Mouse (Mus musculus) c-Kit-positive CD71-negative TER-119-negative erythroid progenitor cells, embryonic 14.5 days (primary cell): ENCODE data around the gene Pigo.

ENCODE experiments used
- DNase-seq: peaks from one replicate; pipeline ENCODE4 v3.0.0-alpha.2; 2013; ENCODE audit warnings: low read depth

Pigo gene

DNA sequence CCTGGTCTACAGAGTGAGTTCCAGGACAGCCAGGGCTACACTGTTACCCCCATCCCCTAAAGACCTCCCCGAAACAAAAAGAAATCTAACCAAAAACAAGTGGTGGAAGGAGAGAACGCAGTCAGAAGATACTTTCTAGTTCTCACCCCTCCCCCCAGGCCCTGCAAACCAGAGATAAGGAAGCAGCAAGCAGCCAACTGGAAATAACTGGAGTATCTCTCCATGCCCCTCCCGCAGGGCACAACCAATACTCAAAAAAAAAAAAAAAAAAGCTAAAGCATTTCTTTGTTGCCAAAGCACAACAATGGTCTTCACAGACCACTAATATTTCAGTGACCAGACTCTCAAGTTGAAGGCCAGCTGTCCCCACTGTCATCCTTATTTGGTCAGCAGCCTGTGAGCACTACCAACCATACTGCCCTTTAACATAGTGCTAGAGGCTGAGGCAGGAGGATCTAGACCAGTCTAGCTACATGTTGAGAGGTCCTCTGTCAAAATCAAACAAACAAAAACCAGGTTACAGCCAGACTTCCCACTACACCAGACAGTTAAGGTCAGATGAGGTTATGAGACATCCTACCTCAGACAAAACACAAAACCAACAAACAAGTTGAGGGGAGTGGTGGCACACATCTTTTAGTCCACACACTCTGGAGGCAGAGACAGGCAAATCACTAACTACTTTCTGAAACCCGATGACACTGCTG is 12.4 kb upstream of the Pigo start:
- DNase-seq, result no peak

GRCm38 (mm10) chr4:43036356-43036755 is 10.7 kb upstream of the Pigo start:
- DNase-seq, result no peak

- no peak for DNase-seq
These were observed 10.2 kb upstream of the Pigo start for GRCm38 (mm10) chr4:43035851-43036250.

DNA sequence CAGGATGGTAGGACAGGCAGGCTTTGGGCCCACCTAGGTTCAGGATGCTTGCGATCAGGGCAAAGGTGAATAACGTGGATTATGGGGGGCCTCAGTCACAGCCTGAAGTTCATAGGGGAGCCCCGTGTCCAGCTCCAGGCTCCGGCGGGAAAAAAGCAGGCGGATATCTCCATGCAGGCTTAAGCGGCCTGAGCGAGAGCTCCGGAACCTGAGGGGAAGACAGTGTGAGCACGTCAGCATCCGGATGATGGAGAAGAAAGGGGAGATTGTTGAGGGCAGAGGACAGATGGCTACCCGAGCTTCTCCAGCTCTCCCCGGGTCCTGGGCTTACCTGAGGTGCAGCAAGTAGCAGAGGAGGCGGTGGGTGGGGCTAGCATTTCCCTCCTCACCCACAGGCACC is 7.9 kb upstream of the Pigo start:
- DNase-seq, result no peak

DNA sequence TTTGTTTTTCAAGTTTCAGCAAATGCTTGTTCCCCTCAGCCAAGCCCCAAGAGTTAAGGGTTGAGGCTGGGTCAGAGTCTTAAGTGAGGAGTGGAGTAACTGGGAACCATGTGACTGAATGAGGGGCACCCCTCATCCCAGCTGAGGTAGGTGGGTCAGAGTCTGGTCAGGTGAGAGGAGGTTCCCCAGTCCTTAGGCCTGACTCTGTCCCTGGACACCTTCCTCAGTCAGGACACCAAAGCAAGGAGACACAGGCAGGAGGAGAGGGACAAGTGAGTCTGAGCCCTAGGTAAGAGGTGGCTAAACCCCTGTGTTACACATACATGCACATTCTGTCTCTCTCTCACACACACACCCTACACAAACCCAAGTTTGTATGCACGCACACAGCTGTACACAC is 6.9 kb upstream of the Pigo start:
- DNase-seq, result no peak

DNA sequence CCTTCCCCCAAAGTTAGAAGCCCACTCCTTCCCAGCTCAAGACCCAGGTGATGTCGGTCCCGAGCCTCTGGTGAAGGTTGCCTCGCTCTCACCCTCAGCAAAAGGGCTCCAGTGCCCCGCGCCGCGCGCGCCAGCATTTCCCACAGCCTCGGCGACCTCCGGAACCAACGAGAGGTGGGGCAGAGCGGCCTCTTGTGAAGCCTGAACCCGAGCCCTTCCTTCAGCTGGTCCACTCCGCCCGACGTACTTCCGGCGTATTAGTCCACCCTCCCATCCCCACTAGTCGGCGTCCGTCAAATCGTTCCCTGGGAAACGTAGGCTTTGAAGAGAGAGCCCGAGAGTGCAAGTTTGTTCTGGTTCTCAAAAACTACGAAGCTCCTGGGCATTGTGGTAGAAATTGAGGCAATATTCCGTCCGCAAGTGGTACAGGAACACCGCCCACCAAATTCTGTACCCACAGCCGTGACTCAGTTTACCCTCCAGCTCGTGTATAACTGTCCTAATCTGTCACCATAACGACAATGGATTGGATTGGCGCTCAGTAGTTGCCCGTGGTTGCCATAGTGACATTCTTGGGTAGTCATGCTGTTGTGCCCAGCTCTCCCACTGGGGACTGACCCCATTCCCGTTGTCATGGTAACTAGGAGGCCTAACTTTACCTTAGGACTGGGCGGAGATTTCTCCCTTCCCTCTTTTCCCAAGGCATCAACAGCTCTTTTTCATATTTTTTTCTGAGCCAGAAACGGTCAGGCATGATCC is 5.8 kb upstream of the Pigo start, which contains the start of gene Stoml2:
Gene Stoml2, minus strand, starts transcription at position 474 of the 759 bp plus-strand sequence.
- peak; percentile 88 for DNase-seq

DNA sequence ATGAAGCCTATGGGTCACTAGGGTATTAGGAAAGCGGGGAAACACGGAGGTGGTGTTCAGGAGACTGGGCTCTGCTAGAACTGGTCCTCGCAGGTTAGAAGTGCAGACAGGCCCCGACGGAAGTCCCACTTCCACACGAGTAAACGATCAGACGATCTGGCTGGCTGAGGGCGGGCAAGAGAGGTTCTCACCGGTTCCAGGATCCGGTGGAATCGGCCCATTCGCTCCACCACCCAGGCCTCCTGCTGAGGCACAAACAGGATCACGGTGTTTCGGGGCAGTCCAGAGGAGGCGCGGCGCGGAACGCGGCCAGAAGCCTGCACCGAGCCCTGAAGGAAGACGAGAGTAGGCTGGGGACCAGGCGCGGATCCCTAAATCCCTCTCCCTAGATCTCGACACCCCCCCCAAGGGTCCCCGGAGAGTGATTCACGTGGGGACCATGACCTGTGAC is 5.2 kb upstream of the Pigo start:
- DNase-seq, result no peak

DNA sequence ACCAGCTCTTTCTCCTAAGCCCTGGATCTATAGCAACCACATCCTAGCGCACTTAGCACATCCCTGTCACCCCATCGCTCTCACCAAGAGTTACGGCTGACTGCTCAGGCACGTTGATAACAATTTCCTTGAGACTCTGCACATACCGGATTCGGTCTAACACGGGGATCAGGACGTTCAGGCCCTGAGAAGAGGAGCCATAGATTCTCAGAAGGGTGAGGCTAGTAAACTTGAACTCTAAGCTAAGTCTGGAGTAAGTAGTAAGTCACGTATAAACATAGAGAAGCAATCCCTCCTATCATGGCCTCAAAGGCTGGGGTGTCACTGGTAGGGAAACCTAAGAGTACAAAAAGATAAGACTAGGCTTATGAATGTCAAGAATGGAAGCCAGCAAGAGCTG is 4.7 kb upstream of the Pigo start:
- no peak for DNase-seq

GRCm38 (mm10) chr4:43029749-43030148 is 4.1 kb upstream of the Pigo start:
- no peak for DNase-seq

DNA sequence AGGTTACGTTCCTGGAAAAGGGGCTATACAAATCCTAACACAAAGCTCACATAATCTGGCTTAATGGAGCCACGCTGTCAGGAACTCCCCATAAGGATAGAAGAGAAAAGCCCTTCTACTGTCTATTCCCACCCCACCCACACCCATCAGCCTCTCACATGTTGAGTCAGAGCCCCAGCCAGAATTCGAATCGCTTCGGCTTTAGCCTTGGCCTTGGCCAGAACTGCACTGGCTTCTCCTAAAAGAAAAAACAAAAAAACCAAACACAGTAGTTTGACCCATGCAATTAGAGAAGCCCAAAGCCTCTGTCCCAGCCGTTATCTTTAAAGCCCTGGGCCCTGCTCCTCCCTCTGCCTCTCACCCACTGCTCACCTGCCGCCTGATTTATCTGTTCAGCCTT is 3.5 kb upstream of the Pigo start:
- no peak for DNase-seq

GRCm38 (mm10) chr4:43024673-43025072 is 946 bp downstream of the Pigo start:
- no peak for DNase-seq

- no peak for DNase-seq
These were observed 4.3 kb downstream of the Pigo start for GRCm38 (mm10) chr4:43021341-43021740.

GRCm38 (mm10) chr4:43020876-43021275 is 4.7 kb downstream of the Pigo start:
- DNase-seq, result no peak

- no peak for DNase-seq
These were observed 5.8 kb downstream of the Pigo start for GRCm38 (mm10) chr4:43019641-43020465.

- DNase-seq, result no peak
These were observed 6.4 kb downstream of the Pigo start for GRCm38 (mm10) chr4:43019176-43019575.

DNA sequence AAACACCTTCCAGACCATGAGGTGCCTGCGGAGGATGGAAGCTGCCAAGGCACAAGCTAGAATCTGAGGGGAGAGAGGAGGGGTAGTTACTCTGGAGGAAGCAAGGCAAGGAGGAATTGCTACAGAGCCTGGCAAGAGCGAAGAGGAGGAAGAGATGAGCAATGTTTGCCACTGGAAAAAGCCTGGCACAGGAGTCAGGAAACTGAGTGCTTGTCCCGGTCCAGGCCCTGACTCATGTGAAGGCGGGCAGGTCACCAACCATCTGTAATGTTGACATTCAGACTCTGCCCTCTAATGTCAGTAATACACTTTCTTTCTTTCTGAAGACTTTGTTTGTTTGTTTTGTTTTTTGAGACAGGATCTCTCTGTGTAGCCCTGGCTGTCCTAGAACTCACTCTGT is 7.5 kb downstream of the Pigo start:
- DNase-seq, result no peak

- DNase-seq, result no peak
These were observed 13.5 kb downstream of the Pigo start for GRCm38 (mm10) chr4:43012091-43012490.

DNA sequence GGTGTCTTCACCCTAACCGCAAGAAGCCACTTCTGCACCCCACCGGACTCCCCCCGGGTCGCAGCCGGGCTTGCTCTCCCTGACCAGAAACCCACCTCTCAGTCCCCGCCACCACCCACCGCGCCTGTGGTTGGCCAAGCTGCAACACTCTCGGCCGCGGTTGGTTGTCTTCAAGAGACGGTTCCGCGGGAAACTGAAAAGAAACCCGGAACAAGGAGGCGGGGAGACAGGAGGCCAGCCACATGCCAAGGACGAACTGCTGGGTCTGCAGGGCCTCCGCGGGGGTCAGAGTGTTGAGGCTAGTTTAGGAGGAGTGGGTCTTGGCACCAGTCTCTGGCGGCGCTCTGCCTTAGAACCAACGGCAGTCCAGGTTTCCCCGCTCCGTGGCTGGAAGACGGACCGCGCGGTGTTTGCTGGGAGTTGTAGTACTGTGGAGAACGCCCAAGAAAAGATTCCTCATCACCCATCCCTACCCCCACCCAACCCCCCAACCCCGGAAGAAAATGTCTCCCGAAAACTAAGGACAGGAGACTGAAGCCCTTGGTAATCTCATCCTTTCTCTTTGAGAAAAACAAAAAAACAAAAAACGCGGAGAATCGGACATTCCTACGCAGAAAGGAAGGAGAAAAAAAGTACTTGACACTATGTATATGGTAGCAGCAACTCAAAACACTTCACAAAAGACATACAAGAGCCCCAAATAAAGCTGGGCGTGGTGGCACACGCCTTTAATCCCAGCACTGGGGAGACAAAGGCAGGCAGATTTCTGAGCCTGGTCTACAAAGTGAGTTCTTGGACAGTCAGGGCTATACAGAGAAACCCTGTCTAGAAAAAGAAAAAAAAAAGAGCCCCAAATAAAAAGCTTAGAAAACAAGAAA is 15.2 kb downstream of the Pigo start, which contains the start of gene Fancg:
Gene Fancg, minus strand, starts transcription at position 346 of the 878 bp plus-strand sequence.
- peak; percentile 70 for DNase-seq

DNA sequence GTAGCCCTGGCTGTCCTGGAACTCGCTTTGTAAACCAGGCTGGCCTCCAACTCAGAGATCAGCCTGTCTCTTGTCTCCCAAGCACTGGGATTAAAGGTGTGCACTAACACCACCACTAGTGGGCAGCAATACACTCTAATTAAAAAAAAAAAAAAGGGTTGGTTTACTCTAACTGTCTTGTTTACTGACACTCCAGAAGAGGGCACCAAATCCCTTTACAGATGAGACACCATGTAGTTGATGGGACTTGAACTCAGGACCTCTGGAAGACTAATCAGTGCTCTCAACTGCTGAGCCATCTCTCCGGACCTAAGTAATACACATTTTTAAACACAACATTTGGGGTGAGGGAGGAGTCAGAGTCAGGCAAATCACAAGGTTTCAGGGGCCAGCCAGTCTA is 19.9 kb downstream of the Pigo start:
- peak; percentile 51 for DNase-seq

DNA sequence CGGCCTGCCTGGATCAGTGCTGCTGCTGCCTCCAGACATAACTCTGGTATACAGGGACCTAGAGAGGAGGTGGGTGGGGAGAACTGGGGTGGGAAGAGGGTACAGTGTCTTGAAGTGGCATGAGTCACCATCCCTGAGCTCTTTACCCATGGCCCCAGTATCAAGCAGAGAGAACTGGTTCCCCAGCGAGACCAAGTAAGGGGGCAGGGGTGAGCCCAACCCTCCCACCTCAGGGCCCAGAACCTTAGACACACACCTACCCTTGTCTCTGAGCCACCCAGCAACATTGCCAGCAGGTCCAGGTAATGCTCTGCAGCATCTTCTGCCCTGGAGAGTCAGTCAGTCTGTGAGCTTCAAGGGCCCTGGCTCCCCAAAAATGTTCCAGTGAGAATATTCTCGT is 20.7 kb downstream of the Pigo start:
- no peak for DNase-seq

DNA sequence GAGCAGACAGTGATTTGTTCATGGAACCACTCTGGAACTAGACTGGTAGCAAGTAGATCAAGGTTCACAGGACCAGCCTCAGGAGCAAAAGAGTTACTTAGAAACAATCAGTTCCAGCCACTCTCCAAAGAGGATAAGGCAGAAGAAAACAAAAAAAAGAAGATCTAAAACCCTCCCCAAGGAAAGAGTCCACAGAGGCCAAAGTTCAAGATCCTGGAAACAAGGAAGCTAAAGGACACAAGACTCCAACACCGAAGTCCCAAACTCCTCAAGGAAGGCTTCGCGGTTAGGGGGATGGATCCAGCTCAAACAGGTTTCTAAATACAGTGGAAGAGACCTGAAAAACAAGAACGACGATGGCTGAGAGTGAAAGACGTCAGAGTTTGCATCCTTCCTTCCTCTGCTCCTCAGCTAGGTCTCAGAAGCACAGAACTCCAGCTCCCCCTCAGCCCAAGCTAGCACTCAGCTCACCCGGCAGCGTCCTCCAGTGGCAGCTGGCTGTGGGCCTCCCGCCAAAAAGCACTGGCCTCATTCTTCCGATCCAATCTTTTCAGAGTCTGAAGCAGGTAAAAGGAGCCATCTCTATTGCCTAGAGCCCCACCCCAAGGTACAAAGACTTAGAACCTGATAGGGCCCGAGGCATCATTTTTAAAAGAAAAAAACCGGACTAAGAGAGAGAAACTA is 22.7 kb downstream of the Pigo start:
- DNase-seq, result no peak
